Mouse (Mus musculus) heart, adult 2 months (tissue): ENCODE results near the gene H2-M10.2.
"Not testable (repeated sequence)": the region's sequence is repeated elsewhere in the genome, so short reads cannot be mapped to it uniquely, and the experiment has no call there.

ENCODE experiments used
- CTCF ChIP-seq: fragments of 200-600 bp; IDR thresholded peaks from 2 replicates; pipeline ENCODE4 v1.8.1; 2022; ENCODE audit warnings: antibody characterized with exemption, mild to moderate bottlenecking, moderate library complexity
- EP300 ChIP-seq: fragments of 200-500 bp; IDR thresholded peaks from 2 replicates; pipeline ENCODE4 v1.6.1; 2011; ENCODE audit warnings: low read depth, low read length, control low read depth; ENCODE audit not compliant: insufficient read depth
- POLR2A ChIP-seq: fragments of 200-500 bp; IDR thresholded peaks from 2 replicates; pipeline ENCODE4 v1.6.1; 2011; ENCODE audit warnings: mild to moderate bottlenecking, low read depth, low read length, control low read depth; ENCODE audit not compliant: insufficient read depth

DNA sequence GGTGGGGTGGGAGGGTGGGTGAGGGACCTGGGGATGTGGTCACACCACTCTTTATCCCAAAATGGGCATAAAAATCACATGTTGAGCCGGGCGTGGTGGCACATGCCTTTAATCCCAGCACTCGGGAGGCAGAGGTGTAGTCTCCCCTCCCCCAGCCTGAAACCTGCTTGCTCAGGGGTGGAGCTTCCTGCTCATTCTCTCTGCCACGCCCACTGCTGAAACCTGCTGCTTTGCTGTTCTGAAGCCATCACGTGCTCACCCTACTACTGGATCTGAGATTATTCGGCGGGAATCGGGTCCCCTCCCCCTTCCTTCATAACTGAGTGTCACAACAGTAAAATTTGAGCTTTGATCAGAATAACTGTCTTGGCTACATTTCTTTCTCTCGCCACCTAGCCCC, 51.0 kb downstream of the H2-M10.2 start:
- not testable (repeated sequence) for TF ChIP-seq EP300, CTCF, POLR2A
